ENCODE assay signal across 1 mouse cellular context in the genomic region with DNA sequence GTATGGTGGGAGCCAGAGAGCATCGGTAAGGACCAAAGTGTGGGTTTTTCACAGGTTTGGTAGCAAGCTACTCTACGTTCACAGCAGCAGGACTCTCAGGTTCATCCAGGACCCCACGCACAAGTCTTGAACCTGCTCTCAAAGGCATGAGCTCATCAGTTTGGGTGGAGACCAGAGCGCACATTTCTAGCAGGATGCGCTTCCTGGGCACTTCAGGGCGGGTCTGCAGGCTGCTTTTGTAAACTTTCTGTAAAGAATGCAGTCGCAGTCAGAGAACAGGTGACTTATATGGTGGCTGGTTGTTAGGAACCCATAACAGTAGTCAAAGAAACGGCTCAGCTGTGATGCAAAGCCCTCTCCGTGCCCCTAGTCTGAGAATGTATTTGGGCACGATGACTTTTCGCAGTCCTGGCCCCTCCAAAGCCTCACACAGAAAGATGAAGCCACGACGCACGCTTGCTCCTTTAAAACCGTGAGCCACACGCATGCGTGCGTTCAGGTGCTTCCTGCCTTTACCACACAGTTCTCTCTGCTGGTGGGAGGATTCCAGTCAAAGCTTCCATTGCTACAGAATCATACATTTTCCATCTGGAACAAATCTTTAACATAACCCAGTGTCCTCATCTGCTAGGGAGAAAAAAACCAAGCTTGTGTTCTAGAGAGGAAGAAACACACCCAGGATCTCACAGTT.
TF ChIP-seq lines count a peak whose summit lies in the region.

No protein-coding gene starts in this region.

TF ChIP-seq in ES-E14, 5 proteins besides CTCF, POLR2A, EP300 and RAD21 (continued from another document):
- no peak for TF ChIP-seq HCFC1 (IDR thresholded peaks at IDR 0.05; ENCODE audit: borderline replicate concordance, insufficient read depth, low read length)
